Mouse (Mus musculus) limb, embryonic 14.5 days (tissue): ENCODE results near the gene Hspg2. TPM values are rescaled to one million over a fixed set of nuclear protein-coding genes. Genes with fewer than 3 reads are reported as not detected.

Experiments
- ATAC-seq: fragments of 200-750 bp; cut with Nextera tagmentation; 2 replicates; pipeline ENCODE4 v1.8.0; 2017; ENCODE audit warnings: low read depth, moderate number of reproducible peaks, moderate TSS enrichment; ENCODE audit not compliant: low FRiP score
- DNase-seq: peaks from one replicate; pipeline ENCODE4 v3.0.0-alpha.2; 2015; ENCODE audit warnings: low spot score
- H3K27ac ChIP-seq: fragments of 300-500 bp; sonication (generic); replicated peaks from 2 replicates; pipeline ENCODE4 v1.5.1; 2014; ENCODE audit warnings: low read depth, mild to moderate bottlenecking, low read length, moderate library complexity, mixed read lengths
- H3K27me3 ChIP-seq: fragments of 300-500 bp; sonication (generic); 2 replicates; pipeline ENCODE4 v1.6.1; 2014; ENCODE audit warnings: low read length, mixed read lengths; ENCODE audit not compliant: control insufficient read depth, insufficient read depth
- H3K36me3 ChIP-seq: fragments of 300-500 bp; sonication (generic); 2 replicates; pipeline ENCODE4 v1.6.1; 2014; ENCODE audit warnings: mild to moderate bottlenecking, low read length, moderate library complexity, mixed read lengths; ENCODE audit not compliant: control insufficient read depth, insufficient read depth
- H3K4me1 ChIP-seq: fragments of 300-500 bp; sonication (generic); 2 replicates; pipeline ENCODE4 v1.6.1; 2014; ENCODE audit warnings: antibody characterized with exemption, low read length, mixed read lengths; ENCODE audit not compliant: control insufficient read depth, insufficient read depth
- H3K4me2 ChIP-seq: fragments of 300-500 bp; sonication (generic); replicated peaks from 2 replicates; pipeline ENCODE4 v1.6.1; 2014; ENCODE audit warnings: low read depth, mild to moderate bottlenecking, low read length, moderate library complexity; ENCODE audit not compliant: severe bottlenecking
- H3K4me3 ChIP-seq: fragments of 300-500 bp; sonication (generic); replicated peaks from 2 replicates; pipeline ENCODE4 v1.5.1; 2014; ENCODE audit warnings: low read length
- H3K9ac ChIP-seq: fragments of 300-500 bp; sonication (generic); 2 replicates; pipeline ENCODE4 v1.6.1; 2014; ENCODE audit warnings: mild to moderate bottlenecking, low read depth, low read length, moderate library complexity; ENCODE audit not compliant: severe bottlenecking
- H3K9me3 ChIP-seq: fragments of 300-500 bp; sonication (generic); 2 replicates; pipeline ENCODE4 v1.6.1; 2016; ENCODE audit warnings: low read length; ENCODE audit not compliant: control insufficient read depth
- POLR2A ChIP-seq: fragments of 200-500 bp; IDR thresholded peaks from 2 replicates; pipeline ENCODE4 v1.8.0; 2012; ENCODE audit warnings: inconsistent platforms, mild to moderate bottlenecking, moderate library complexity, borderline replicate concordance; ENCODE audit not compliant: insufficient read depth, insufficient read length; ENCODE audit errors: extremely low read depth
- WGBS: fragments of 180-500 bp; shearing (Covaris S2); extraction: QIAGEN DNeasy Blood & Tissue Kit; methylation state at CpG from one replicate; pipeline ENCODE4 v1.1.7; 2014; 5-methylcytosine and 5-hydroxymethylcytosine counted together
- polyA plus RNA-seq, 2 experiments: library from polyadenylated mRNA; depleted of rRNA in 1 of 2; stranded (reverse) in 1 of 2; unstranded in 1 of 2; fragments of >200 nt; fragmentation: Nextera tagmentation in 1 of 2; extraction: Ambion mirVana in 1 of 2; gene quantifications; 2 replicates each; pipeline versions ENCODE4 v1.2.1 to v1.2.3; 2012 to 2014

Hspg2 gene
- polyA plus RNA-seq, 2 experiments: 65.6 to 97.4 TPM

DNA sequence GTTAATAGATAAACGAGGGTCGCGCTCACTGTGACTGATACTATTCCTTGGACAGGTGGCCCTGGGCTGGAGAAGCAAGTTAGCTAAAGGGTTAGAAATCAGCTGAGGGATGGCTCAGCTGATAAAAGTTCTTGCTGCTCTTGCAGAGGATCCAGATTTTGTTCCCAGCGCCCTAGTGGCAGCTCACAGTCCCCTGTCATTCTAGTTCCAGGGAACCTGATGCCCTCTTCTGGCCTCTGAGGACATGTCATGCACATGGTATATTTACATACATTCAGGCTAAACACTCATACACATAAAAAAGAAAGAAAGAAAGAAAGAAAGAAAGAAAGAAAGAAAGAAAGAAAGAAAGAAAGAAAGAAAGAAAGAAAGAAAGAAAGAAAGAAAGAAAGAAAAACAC, 27.2 kb upstream of the Hspg2 start:
- no peaks in the 10 kb centered on the region for H3K9me3 ChIP-seq
- DNase-seq (no peak), ATAC-seq (no peak)
- no peak overlapping the region for H3K27ac ChIP-seq
- H3K27me3 ChIP-seq: no peaks in the 10 kb centered on the region
- no peak for TF ChIP-seq POLR2A
- 82% methylated on average over 4 of the region's 4 CpGs for WGBS
- H3K36me3 ChIP-seq: no peaks in the 10 kb centered on the region
- H3K4me3 ChIP-seq: no peak overlapping the region
- no peaks in the 10 kb centered on the region for H3K4me1 ChIP-seq
- H3K4me2 ChIP-seq: no peak overlapping the region
- no peak overlapping the region for H3K9ac ChIP-seq

DNA sequence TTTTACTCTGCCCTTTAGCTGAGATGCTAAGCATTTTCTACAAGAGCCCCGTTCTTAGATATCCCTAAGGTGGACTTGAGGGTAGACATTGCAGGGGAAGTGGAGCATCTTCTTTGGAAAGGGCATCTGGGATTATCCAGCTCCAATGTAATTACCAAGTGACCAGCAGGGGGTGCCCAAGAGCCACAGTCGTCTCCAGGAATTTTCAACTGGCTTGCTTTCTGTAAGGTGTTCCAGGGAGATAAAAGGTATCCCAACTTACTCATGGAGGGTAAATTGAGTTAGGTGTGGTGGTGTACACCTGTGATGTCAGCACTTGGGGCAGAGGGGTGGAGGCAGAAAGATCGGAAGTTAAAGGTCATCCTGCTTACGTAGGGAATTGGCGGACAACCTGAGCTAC, 24.9 kb upstream of the Hspg2 start:
- ATAC-seq: no peak
- Histone ChIP-seq H3K27me3 (no peaks in the 10 kb centered on the region), H3K36me3 (no peaks in the 10 kb centered on the region), H3K4me3 (no peak overlapping the region), H3K4me2 (no peak overlapping the region), H3K9me3 (no peaks in the 10 kb centered on the region), H3K9ac (no peak overlapping the region), H3K4me1 (peaks cover 6% of the 10 kb centered on the region), H3K27ac (no peak overlapping the region)
- no peak for TF ChIP-seq POLR2A
- 30% methylated on average over 5 of the region's 5 CpGs for WGBS
- peak; percentile 58 for DNase-seq

DNA sequence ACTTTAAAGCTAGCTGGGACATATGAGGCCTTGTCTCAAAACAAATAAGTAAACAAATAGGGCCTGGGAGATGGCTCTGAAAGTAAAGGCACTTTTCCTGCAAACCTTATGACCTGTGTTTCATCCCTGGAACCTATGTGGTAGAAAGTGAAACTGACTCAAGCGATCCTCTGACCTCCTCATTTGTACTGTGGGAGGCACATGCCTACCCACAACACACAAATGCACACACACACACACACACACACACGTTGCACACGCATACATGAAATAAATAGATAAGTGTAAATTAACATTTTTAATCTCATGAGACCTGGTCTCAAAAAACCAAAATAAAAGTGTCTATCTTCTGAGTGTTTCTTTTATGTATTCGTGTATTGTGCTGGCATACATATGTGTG, 22.7 kb upstream of the Hspg2 start:
- ATAC-seq: no peak
- Histone ChIP-seq H3K27me3 (no peaks in the 10 kb centered on the region), H3K4me2 (no peak overlapping the region), H3K36me3 (no peaks in the 10 kb centered on the region), H3K9me3 (no peaks in the 10 kb centered on the region), H3K4me1 (peaks cover 9% of the 10 kb centered on the region), H3K4me3 (no peak overlapping the region), H3K27ac (no peak overlapping the region), H3K9ac (no peak overlapping the region)
- TF ChIP-seq POLR2A: no peak
- no peak for DNase-seq
- WGBS: 86% methylated on average over 4 of the region's 4 CpGs

DNA sequence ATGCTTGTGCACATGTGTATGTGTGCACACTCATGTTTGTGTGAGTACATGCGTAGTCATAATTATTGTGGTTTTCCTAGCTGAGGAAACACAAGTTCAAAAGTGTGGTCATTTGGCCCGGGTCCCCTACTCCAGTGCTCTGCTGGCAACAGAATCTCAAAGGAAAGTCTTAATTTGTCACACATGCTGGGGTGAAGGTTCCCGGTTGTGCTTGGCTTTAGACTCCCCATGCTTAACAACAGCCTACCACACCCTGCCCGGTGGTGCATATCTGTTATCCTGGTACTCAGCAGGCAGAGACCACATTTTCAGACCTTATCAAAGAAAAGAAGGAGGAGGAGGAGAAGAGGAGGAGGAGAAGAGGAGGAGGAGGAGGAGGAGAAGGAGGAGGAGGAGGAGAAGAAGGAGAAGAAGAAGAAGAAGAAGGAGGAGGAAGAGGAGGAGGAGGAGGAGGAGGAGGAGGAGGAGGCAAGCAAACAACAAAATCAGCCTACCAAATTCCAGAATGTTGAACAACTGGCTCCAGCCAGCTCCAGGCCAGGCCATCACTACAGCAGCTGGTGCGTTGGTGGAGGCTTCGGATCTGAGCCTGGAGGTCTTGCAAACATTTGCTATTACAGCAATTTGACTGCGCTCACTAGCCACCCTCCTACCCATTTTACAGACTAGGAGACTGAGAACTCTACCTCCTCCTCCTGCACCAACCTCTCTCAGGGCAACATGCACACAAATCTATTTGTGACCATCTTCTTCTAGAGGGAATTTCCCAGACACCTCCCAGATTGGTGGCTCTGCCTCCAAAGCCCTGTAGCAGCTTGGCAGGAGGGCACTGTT, 21.0 kb upstream of the Hspg2 start:
- H3K27ac ChIP-seq: no peak overlapping the region
- no peak for ATAC-seq
- 50% methylated on average over 7 of the region's 7 CpGs for WGBS
- no peaks in the 10 kb centered on the region for H3K9me3 ChIP-seq
- H3K4me1 ChIP-seq: peaks cover 9% of the 10 kb centered on the region
- no peaks in the 10 kb centered on the region for H3K36me3 ChIP-seq
- H3K4me2 ChIP-seq: no peak overlapping the region
- no peak overlapping the region for H3K4me3 ChIP-seq
- DNase-seq: no peak
- H3K9ac ChIP-seq: no peak overlapping the region
- H3K27me3 ChIP-seq: no peaks in the 10 kb centered on the region
- TF ChIP-seq POLR2A: no peak

DNA sequence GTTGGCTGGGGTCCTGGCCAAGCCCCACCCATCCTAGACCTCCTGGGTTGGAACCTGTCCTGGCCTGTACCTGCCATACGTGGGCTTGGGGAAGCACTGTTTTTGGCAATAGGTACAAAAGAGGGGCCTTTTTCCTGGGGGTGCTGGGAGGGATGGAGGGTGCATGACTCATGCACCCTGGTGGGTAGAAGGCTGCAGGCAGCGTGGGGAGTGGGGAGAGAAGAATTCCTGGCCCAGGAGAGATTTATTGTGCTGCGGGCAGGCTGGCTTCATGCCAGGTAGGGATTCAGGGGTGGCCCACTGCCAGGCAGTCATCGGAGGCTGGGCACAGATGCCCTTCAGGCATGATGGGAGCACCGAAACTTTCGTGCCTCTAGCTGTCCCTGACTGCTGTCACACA, 20.4 kb upstream of the Hspg2 start:
- DNase-seq (no peak), ATAC-seq (no peak)
- 23% methylated on average over 6 of the region's 6 CpGs for WGBS
- Histone ChIP-seq H3K36me3 (no peaks in the 10 kb centered on the region), H3K27me3 (no peaks in the 10 kb centered on the region), H3K4me2 (no peak overlapping the region), H3K4me1 (peaks cover 9% of the 10 kb centered on the region), H3K27ac (no peak overlapping the region), H3K9ac (no peak overlapping the region), H3K4me3 (no peak overlapping the region), H3K9me3 (no peaks in the 10 kb centered on the region)
- no peak for TF ChIP-seq POLR2A
